Mouse (Mus musculus): ENCODE data around the gene Spred2. TPM values are rescaled to one million over a fixed set of nuclear protein-coding genes. Genes with fewer than 3 reads are reported as not detected.

Spred2 gene
- polyA plus RNA-seq, 1 experiment from 2014 or later: 7.3 TPM

DNA sequence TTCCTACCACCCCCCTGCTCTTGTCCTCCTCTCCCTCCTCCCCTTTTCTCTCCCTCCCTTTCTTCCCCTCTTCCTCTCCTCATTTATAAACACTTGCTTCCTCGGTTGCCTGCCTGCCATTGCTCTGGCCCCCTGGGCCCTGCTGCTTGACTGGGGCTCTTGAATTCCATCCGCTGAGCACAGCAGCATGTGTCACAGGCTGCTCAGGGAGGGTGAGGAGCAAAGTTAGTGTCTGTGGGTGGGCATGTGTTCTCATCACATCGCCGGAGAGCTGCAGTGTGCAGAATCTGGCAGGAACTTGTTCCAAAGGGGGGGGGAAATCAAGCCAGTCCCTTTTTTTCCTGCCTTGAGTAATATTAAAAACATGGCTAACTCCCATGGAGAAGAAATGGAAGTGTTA lies 59.1 kb downstream of the Spred2 start:
- DNase-seq (ENCODE audit: extremely low spot score, low spot score): no peak
- Histone ChIP-seq H3K4me1 (peaks cover 72% of the 10 kb centered on the region), H3K36me3 (replicated peaks) (peaks cover 18% of the 10 kb centered on the region), H3K27ac (peak overlapping the region; percentile 35; the same call in 1 of the 2 replicates), H3K27me3 (ENCODE audit: poor library complexity, severe bottlenecking) (no peaks in the 10 kb centered on the region), H3K4me3 (no peak overlapping the region), H3K9me3 (no peaks in the 10 kb centered on the region)
- 63% methylated on average over 4 of the region's 4 CpGs for WGBS

GRCm38 (mm10) chr11:19984029-19984428 lies 59.9 kb downstream of the Spred2 start:
- Histone ChIP-seq H3K4me1 (peaks cover 73% of the 10 kb centered on the region), H3K27me3 (ENCODE audit: poor library complexity, severe bottlenecking) (no peaks in the 10 kb centered on the region), H3K4me3 (no peak overlapping the region), H3K36me3 (replicated peaks) (peaks cover 18% of the 10 kb centered on the region), H3K9me3 (no peaks in the 10 kb centered on the region), H3K27ac (no peak overlapping the region)
- WGBS: 89% methylated on average over 9 of the region's 9 CpGs
- no peak for DNase-seq (ENCODE audit: extremely low spot score, low spot score)

- Histone ChIP-seq H3K36me3 (replicated peaks) (peaks cover 16% of the 10 kb centered on the region), H3K4me1 (peaks cover 70% of the 10 kb centered on the region), H3K4me3 (no peak overlapping the region), H3K27me3 (ENCODE audit: poor library complexity, severe bottlenecking) (no peaks in the 10 kb centered on the region), H3K9me3 (no peaks in the 10 kb centered on the region), H3K27ac (no peak overlapping the region)
- WGBS: 84% methylated on average over 5 of the region's 5 CpGs
- no peak for DNase-seq (ENCODE audit: extremely low spot score, low spot score)
These were observed 61.2 kb downstream of the Spred2 start for GRCm38 (mm10) chr11:19985283-19985854.

GRCm38 (mm10) chr11:19986443-19986861 lies 62.3 kb downstream of the Spred2 start:
- Histone ChIP-seq H3K9me3 (no peaks in the 10 kb centered on the region), H3K36me3 (replicated peaks) (peaks cover 16% of the 10 kb centered on the region), H3K4me1 (peaks cover 76% of the 10 kb centered on the region), H3K27ac (peak overlapping the region; percentile 51; the same call in 1 of the 2 replicates), H3K4me3 (no peak overlapping the region), H3K27me3 (ENCODE audit: poor library complexity, severe bottlenecking) (no peaks in the 10 kb centered on the region)
- WGBS: 33% methylated on average over 1 of the region's 1 CpGs
- DNase-seq (ENCODE audit: extremely low spot score, low spot score): no peak

DNA sequence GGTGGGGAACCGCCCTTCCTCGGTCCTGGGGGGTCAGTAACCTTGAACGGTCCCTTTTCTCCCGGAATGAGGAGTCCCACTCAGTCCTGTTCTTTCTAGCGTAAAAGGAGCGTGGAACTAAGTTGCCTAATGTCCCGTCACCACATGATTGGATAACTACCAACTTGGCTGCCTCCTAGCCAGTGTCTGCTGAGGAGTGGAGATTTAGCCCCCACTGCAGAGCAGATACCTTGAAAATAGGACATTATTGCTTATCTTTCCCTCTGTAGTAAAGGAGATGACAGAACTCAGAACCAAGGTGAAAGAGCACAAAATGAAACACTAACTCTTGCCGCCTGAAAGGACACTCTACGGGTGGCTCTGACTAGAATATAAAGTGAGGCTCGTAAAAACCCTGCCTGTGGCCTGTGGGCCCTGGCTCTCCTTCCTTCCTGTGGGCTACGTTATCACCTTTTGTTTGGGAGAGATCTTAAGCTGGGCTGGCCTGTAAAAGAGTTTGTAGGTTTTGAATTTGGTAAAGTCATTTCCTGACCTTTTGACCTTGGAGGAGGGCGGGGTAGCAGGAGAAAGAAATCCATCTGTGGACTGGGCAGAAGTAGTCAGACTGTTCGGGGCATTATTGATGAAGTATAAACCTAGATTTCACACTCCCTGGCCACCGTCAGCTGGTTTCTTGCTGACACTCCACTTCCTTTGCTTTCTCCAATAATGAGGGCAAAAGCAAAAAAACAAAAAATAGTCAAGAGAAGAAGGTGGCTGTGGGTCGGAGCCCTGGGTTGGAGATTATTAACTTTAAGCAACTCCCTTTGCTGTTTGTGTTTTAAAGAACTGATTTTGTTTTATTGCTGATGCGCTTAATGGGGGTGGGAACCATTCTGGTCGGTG lies 62.9 kb downstream of the Spred2 start:
- Histone ChIP-seq H3K27ac (peak overlapping the region; percentile 51; the same call in 1 of the 2 replicates), H3K36me3 (replicated peaks) (peaks cover 12% of the 10 kb centered on the region), H3K9me3 (no peaks in the 10 kb centered on the region), H3K27me3 (ENCODE audit: poor library complexity, severe bottlenecking) (no peaks in the 10 kb centered on the region), H3K4me1 (peaks cover 78% of the 10 kb centered on the region), H3K4me3 (no peak overlapping the region)
- DNase-seq (ENCODE audit: extremely low spot score, low spot score): no peak
- 30% methylated on average over 17 of the region's 17 CpGs for WGBS

DNA sequence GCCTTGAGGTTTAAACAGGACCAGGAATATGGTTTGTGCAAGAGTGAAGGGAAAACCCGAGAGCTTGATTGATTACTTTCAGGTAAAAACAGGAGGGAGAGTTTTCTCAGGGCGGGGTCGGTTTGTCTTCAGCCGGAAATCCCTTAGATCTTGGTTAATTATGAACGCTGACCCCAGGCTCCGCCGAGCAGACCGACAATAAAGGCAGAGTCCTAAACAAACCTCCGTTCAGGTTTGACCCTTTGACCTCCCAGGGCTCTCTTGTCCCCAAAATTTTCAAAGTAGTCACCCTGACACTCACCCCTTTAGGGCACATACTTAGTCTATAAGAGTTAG lies 63.5 kb downstream of the Spred2 start:
- 5% methylated on average over 9 of the region's 9 CpGs for WGBS
- Histone ChIP-seq H3K27me3 (ENCODE audit: poor library complexity, severe bottlenecking) (no peaks in the 10 kb centered on the region), H3K4me1 (peaks cover 81% of the 10 kb centered on the region), H3K4me3 (no peak overlapping the region), H3K27ac (0 out of 2 replicates have a peak overlapping the region, but pooled peaks have one; percentile 51), H3K9me3 (no peaks in the 10 kb centered on the region), H3K36me3 (replicated peaks) (peaks cover 10% of the 10 kb centered on the region; the same call in 1 of the 2 replicates)
- no peak for DNase-seq (ENCODE audit: extremely low spot score, low spot score)

DNA sequence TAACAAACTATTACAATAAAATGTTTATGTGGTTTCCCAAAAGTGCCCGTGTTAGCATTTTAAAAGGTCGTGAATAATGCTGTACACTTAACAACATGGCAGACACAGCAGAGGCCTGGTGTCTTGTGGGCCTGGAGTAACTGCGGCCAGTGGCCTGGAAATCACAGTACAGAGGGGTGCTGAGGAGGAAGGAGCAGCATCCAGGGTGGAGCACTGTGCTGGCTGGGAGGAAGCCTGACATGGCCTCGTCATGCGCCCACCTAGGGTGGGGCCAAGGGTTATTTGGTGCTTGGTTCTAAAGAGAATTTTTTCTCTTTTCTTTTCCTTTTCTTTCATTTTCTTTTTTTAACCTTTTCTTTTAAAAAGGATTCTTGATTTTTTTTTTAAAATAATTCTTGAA lies 64.0 kb downstream of the Spred2 start:
- Histone ChIP-seq H3K4me1 (peaks cover 79% of the 10 kb centered on the region), H3K9me3 (no peaks in the 10 kb centered on the region)
- 54% methylated on average over 5 of the region's 5 CpGs for WGBS

DNA sequence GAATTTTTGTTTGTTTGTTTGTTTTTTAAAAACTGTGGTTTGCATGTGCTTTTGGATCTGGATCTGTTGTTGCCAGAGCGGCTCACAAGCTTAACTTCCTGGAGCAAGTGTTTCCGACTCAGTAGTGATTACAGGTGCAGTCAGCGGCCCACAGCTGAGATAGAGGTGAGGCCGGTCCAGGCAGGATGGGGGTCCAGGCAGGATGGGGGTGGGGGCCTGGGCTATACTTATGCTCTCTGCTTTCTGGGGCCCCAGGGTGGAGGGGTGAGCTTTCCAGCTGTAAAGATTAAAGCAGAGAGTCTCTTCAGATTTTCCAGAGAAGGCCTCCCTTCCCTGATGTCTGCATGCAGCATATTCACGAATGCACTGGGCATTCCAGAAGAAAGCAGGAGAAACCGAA lies 64.5 kb downstream of the Spred2 start:
- peaks cover 77% of the 10 kb centered on the region for H3K4me1 ChIP-seq
- 84% methylated on average over 6 of the region's 6 CpGs for WGBS

More for the DNA sequence above, 64.0 kb downstream of the Spred2 start:
- H3K4me3 ChIP-seq: no peak overlapping the region
- H3K27ac ChIP-seq: no peak overlapping the region
- peaks cover 8% of the 10 kb centered on the region; the same call in 1 of the 2 replicates for H3K36me3 ChIP-seq (replicated peaks)
- no peak for DNase-seq (ENCODE audit: extremely low spot score, low spot score)
- no peaks in the 10 kb centered on the region for H3K27me3 ChIP-seq (ENCODE audit: poor library complexity, severe bottlenecking)

GRCm38 (mm10) chr11:19989141-19989910 lies 65.2 kb downstream of the Spred2 start:
- H3K9me3 ChIP-seq: no peaks in the 10 kb centered on the region
- DNase-seq (ENCODE audit: extremely low spot score, low spot score): no peak
- H3K27ac ChIP-seq: 0 out of 2 replicates have a peak overlapping the region, but pooled peaks have one; percentile 7
- WGBS: 93% methylated on average over 13 of the region's 13 CpGs
- peaks cover 72% of the 10 kb centered on the region for H3K4me1 ChIP-seq
- H3K27me3 ChIP-seq (ENCODE audit: poor library complexity, severe bottlenecking): no peaks in the 10 kb centered on the region
- H3K36me3 ChIP-seq (replicated peaks): peaks cover under 1% of the 10 kb centered on the region; the same call in 1 of the 2 replicates
- H3K4me3 ChIP-seq: no peak overlapping the region

More for the DNA sequence above, 64.5 kb downstream of the Spred2 start:
- no peak for DNase-seq (ENCODE audit: extremely low spot score, low spot score)
- Histone ChIP-seq H3K4me3 (no peak overlapping the region), H3K36me3 (replicated peaks) (peaks cover 4% of the 10 kb centered on the region; the same call in 1 of the 2 replicates), H3K27me3 (ENCODE audit: poor library complexity, severe bottlenecking) (no peaks in the 10 kb centered on the region), H3K9me3 (no peaks in the 10 kb centered on the region), H3K27ac (no peak overlapping the region)

- no peaks in the 10 kb centered on the region; the same call in 1 of the 2 replicates for H3K36me3 ChIP-seq (replicated peaks)
- H3K27me3 ChIP-seq (ENCODE audit: poor library complexity, severe bottlenecking): no peaks in the 10 kb centered on the region
- no peak overlapping the region for H3K4me3 ChIP-seq
- 78% methylated on average over 2 of the region's 2 CpGs for WGBS
- H3K27ac ChIP-seq: no peak overlapping the region
- H3K4me1 ChIP-seq: peaks cover 58% of the 10 kb centered on the region
- no peak for DNase-seq (ENCODE audit: extremely low spot score, low spot score)
- H3K9me3 ChIP-seq: no peaks in the 10 kb centered on the region
These were observed 66.6 kb downstream of the Spred2 start for GRCm38 (mm10) chr11:19990731-19991130.

DNA sequence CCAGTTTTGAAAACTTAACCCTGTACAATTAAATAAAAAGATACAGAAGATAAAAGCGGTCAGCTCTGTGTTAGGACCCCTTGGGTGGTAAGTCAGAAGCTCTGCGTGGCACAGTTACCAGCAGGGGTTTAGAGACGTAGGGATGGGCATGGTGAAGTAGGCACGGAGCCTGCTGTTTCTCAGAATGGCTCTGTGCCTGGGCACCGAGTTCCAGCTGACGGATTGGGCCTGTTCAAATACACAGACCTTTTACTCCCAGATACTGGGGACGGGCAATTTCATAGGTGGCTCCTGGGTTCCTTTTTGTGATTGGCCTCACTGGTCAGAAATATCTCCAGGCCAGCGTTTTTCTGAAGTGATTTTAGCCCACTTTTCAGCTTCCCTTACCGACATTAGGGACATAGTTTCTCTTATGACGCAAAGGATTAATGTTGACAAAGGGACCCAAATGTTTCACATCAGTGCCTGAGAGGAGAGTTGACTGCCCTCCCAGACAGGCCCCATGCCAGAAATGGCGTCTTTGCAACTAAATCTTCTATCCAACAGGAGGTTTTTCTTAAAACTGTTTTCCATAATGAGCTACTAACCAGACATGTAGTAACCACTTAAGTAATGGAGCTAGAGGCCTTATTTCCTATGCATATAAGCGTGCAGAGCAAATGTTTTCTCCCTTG lies 67.3 kb downstream of the Spred2 start:
- Histone ChIP-seq H3K4me3 (no peak overlapping the region), H3K27ac (no peak overlapping the region), H3K27me3 (ENCODE audit: poor library complexity, severe bottlenecking) (no peaks in the 10 kb centered on the region), H3K9me3 (no peaks in the 10 kb centered on the region), H3K4me1 (peaks cover 51% of the 10 kb centered on the region), H3K36me3 (replicated peaks) (no peaks in the 10 kb centered on the region; the same call in 1 of the 2 replicates)
- no peak for DNase-seq (ENCODE audit: extremely low spot score, low spot score)
- WGBS: 79% methylated on average over 12 of the region's 12 CpGs
